Mouse (Mus musculus): ENCODE measurements around the gene Magi3.
A peak's percentile ranks its signal among the peaks of the same experiment; 100 is the strongest.

Gene Magi3

DNA sequence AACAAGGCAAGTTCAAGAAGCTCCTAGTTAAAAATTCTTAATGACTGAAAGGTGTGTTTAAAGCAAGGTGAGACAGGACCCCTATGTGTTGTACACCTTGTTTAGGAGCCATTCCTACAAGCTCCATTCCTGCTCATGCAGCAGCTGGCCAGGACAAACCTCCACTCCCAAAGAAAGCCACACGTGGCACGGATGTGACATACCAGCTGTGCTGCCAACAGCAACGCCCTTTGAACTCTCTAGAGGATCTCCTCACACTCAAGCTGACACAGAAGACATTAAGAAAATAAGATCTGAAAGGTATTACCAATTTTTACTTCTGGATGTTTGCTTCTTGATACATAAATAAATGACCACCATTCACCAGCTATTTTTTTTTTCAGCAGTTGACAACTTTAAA is 193.2 kb downstream of the Magi3 start:
- no peak for DNase-seq (ENCODE audit: low spot score)

DNA sequence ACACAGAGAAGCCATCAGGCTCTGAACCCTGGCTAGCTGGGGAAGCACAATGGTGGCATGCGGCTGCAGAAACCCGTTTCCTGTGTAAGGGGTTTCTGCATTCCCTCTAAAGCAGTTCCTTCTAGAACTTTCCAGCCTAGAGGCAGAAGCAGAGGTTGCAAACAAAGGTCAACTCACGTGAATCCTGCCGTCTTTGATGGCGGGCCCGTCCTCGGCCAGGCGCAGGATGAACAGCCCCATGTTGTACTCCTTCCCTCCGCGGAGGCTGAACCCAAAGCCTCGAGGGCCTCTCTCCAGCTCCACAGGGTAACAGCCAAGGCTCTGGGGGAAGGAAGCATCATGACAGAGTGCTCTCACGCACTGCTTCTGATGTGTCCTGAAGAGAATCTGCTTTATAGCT is 200.1 kb downstream of the Magi3 start:
- no peak for DNase-seq (ENCODE audit: low spot score)

DNA sequence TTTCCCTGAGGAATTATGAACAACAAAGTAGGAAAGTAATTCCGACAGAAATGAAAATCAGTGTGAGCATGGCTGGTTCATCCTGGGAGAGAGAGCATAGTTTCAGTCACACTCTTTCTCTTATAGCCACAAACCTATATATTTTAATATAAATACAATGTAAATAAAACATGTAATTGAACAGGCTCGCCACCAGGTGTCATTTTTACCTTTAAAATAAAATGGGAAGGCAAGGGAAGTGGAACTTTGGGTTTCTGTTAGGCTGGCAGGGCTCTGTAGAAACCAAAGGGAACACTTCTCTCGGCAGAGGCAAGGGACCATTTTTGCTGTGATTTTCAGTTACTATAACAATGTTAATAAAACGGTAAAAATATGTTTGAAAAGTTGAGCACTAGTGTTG is 200.7 kb downstream of the Magi3 start:
- no peak for DNase-seq (ENCODE audit: low spot score)

DNA sequence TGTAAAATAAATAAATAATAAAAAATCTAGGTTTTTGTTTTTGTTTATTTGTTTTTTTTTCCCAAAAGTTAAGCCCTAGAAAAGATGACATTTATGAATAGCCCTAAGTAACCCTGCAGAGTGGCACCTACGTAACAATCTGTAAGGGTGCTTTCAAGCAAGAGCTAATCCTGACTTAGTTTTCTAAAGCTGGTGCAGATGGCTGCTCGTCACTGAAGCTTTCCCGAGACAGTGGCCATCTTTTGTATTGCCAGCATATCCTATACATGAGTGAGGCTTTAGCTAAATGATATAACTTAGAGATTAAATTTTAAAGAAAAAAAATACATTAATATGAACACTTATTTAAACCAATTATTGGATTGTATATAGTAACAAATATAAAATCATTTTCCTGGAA is 202.2 kb downstream of the Magi3 start:
- DNase-seq (ENCODE audit: low spot score) = no peak

DNA sequence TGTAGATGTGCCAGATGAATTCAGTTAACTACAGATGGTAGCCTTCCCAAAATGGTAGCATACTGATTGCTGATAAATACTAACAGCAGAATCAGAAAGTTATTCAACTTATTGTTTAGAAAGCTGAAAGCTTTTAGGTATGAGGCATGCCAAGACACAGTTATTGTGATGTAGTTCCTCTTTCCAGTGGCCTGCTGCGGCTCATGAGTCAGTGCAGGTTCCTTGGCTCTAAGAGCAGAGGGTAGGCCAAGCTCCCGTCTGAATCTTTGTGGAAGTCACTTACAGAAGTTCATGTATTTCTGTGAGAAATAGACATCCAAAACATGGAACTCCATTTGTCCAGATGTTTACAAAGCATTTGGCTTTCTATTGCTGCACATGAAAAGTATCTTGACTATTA is 208.2 kb downstream of the Magi3 start:
- DNase-seq (ENCODE audit: low spot score) = no peak

DNA sequence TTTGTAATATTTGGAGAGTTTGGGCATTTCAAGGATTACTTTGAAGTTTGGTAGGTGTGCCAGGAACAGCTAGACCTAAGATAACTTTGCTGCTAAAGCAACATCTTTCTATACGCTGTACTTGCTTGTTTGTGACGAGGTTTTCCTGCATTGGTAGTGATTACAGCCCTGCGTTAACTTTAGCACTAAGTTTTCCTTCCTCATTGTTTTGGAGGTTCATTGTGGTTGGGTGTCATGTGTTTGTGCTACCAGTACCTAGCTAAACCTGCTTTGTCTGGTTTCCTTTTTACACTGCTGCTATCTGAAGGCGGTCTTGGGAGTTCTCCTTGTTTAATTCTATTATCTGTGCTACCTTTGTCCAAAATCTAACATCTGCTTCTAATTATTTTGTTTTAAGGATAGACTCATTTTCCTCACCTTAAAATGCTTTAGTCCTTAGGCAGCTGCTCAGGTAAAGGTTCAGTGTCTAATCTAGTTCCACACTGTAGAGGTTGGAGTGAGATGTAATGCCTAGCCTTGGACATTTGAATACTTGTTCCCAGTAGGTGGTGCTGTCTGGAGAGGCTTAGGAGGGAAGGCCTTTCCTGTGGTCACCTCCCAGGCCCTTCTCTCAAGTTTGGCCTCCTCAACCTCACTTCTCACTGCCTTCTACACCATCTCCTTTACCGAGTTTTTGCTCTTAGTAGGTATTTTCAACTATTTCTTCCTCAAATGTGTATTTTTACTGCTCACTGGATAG is 210.1 kb downstream of the Magi3 start:
- DNase-seq (ENCODE audit: low spot score) = no peak

DNA sequence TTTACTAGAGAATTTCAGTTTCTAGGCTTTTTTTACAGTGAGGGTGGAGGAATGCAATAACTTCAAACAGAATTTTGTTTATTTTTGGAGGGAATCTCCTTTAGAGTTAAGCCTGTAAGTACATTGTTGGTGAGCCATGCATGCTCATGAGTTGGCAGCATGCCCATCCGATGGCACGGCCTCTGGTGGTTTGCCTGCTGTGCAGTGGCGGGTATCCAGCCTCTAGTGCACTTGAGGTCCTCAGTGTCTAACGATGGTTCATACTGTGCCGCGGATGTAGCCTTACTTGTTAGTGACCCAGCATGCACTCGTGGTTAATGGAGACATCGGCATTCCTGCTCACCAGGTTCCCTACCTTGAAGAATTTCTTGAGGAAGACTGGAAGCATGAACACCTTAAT is 212.7 kb downstream of the Magi3 start:
- no peak for DNase-seq (ENCODE audit: low spot score)

DNA sequence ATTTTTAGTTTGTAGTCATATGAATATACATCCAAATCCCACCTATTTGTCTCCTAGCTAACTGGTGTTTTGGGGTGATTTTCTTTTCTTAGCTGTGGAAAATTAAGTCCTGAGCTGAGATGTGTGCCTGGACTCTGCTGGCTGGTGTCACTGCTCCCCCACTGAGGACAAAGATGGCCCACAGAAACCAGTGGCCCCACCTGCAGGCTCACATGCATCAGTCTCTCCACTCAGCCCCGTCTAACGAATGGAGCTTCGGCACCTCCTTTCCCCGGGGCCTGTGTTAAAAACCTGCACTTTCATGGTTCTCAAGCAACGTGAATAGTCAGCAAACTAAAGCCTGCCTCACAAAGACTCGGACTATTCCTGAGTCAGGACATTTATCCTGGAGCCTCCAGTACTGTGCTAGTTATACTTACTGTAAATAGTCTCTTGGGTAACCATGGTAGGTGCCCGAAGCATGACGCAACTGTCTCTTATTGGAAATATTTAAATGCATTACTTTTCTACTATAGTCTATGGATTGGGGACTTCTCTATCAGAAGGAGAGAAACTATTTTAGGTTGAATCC is 213.2 kb downstream of the Magi3 start:
- DNase-seq (ENCODE audit: low spot score) = no peak

DNA sequence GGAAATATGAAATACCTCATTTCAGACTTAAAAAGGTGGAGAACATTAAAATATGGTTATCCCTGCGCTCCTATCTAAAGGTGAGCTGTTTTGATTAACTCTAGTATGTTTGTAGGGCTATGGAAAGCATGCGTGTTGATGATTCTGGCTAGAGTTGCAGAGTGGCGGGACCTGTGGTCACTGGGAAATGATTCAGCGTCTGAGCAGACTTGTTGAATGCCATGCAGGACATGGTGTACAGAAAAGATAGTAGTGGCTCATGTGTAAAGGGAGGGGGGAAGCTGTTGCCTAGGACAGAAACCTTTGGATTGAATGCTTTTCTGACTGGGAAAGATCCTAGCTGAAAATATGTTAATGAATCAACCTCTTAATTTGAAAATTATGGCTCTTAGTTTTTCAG is 221.4 kb downstream of the Magi3 start:
- no peak for DNase-seq (ENCODE audit: low spot score)

DNA sequence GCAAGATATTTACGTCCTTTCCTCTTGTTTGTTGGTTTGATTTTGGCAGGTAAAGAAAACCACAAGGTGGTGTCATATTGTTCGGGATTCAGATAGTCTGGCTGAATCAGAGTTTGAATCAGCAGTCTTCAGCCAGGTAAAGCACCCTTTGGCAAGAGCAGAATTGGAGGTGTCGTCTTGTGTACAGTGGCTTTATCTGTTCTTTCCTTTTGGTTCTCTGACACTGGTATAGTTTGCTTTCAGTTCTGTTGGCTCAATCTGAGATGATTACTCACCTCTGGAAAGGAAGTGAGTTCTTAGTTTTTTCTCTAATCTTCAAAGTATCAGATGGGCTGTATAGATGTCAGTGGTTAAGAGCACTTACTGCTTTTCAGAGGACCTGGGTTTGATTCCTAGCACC is 228.9 kb downstream of the Magi3 start:
- DNase-seq (ENCODE audit: low spot score) = no peak

DNA sequence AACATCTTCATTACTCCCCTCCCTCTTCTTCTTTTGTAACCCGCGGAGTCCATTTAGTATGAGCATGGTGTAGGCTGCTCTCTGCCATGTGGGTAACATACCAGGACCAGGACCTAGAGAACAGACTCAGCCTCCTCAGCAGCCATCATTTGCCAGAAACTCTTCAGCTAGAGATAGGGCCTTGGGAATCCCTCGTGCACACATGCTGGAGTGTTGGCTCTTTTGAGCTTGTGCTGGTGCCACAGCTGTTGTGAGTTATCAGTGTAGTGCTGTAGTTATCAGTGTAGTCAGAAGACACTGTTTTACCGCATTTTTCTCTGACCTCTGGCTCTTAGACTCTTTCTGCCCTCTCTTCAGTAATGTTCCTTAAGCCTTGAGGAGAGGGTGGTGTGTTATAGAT is 230.8 kb downstream of the Magi3 start:
- DNase-seq (ENCODE audit: low spot score) = no peak

DNA sequence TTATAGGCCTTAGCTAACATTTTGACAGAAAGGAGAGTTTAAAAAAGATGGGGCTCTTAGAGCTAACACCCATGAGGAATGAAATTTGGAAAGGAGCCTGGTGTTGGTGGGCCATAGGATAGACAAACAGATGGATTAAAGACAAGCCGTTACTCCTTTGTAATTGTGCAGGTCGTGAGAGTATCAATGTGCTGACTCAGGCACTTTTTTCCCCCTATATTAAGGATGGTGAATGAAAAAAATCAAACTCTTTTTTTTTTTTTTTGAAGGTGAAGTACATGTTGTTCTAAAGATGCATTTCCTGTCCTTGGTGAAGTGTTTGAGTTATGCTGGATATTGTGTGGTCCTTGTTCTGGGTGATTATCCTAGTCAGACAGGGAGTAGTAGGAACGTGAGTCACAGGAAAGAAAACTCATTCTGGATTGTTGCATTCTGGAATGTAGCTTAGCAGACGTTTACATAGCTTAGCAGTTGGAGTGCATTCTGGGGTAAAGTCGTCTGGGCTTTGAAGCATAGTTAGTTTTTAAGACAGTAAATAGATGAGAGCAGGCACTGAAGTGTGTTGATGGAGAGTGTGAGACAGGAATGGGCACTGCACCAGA is 232.2 kb downstream of the Magi3 start:
- no peak for DNase-seq (ENCODE audit: low spot score)

DNA sequence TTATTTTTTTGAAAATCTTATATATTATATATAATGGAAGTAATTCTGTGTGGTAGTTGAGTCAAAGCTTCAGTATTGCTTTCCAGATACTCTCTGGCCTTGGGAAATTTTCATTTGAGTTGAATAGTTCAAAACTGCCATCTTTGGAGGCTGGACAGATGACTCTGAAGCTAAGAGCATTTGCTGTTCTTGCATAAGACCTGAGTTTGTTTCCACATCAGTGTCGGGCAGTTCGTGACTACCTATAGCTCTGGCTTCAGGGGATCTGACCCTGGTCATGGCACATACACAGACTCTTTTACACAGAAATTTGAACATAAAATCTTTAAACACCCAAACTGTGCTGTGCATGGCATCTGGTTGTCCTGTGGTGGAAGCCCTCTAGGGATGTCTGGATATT is 235.0 kb downstream of the Magi3 start:
- DNase-seq (ENCODE audit: low spot score) = no peak

DNA sequence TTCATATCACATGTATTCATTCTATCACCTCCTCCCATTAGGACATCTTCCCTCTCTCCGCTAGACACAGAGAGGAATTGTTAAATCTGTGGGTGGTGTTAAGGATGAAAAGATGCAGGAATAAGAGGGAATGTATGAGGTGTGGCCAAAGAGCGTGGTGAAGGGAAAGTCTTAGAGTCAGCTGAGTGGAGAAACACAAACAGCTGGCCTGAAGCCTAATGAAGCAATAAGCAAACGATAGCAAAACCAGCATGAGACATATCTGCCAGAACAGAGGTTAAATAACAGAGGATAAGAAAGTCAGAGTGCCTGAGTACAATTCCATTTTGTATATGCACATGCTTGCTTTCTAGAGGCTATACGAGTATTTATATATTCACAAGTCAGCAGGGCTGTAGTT is 235.6 kb downstream of the Magi3 start:
- no peak for DNase-seq (ENCODE audit: low spot score)

DNA sequence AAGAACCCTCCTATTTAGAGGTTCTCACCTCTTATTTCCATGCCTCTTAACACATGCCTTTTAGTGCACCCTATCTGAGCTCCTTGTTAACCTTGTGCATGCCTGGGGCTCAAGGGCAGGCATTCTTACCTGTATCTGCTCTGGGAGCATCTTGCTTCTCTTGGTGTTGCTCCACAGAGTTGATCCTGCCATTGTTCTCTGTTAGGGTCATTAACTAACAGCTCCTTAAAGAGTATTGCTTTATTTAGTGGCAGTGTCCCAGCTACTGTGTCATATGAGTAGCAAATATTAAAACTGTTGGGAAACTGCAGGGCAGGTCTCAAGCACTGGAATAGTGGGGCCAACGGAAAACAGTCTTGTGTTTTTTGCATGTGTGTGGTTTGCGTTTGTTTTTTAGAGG is 249.0 kb downstream of the Magi3 start:
- DNase-seq (ENCODE audit: low spot score) = no peak

DNA sequence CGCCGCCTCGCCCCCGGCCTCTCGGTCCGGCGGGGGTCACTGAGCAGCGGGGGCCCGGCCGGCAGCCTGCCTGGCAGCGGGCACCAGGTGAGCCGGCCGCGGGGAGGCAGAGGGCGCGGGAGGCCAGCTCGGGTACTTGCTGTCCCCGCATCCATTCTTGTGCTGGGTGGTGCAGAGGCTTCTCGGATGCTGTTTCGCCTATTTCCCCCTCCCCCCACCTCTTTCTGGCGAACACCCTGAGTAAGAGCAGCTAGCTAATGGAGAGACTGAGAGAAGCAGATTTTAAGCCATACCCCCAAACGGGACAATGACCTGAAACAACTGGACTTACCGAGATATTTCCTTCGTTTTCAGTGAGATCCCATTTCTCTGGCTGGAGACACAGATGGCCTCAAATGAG is 251.5 kb downstream of the Magi3 start:
- DNase-seq (ENCODE audit: low spot score) = peak; percentile 33

DNA sequence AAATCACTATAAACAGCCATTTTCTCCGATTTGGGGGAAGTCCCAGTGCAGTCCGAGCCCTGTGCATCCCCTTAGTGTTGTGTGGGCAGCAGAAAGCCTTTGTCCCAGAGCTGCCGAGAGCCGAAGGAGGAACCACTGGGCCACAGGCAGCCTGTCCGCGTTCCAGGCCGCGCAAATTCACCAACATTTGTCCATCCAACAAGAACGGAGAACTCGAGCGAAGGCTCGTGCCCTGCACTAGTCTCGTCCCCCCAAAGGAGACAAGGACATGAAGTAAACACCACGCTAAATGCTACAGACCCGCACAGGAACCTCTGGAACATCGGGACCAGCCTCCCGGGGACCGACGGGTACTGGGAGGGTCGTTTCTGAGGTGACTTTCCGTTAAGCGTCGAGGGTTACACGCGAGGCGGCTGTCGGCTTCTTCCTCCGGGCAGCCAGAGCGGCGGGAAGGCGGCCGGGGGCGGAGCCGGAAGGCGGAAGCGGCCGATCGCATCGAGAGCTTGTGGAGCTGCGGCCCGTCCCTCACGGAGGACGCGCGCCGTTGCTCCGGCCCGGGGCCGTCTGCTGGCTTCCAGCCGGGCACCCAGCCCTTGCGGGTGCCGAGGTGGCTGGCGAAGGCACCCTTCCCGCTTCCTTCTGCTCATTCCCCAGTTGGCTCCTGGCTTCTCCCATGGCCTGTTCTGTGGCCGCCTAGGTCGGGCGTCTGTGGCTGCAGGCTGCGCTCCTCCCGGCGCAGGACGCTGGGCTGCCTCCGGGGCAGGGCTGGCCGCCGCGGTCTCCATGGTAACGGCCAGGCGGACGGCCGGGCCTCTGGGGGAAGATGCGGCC is 252.1 kb downstream of the Magi3 start, which contains the start of gene Phtf1:
TSS of gene Phtf1 (plus strand) at position 250 of the 831 bp plus-strand sequence.
- DNase-seq (ENCODE audit: low spot score) = peak; percentile 77

DNA sequence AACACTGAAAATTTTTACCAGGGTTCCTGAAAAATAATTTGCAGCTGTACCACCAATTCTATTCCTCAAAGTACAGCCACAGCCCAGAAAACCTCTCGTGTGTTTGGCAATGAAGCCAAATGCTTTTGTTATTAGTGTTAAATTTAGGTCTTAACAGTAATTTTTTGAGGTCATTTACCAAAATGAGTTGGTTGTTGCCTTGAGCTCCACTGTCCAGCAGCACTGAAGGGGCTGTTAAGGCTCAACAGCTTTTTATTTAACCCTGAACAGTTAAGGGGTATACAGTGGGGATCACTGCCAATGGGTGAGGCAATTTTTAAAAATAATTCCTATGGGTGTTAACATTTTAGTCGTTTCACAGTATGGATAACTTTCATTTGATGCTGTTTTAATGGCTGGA is 252.9 kb downstream of the Magi3 start:
- DNase-seq (ENCODE audit: low spot score) = no peak

All from left cerebral cortex, adult 11 months (tissue).